Mouse (Mus musculus) lung, adult 2 months (tissue): Measurements from ENCODE around the gene Aimp2.

ENCODE experiments used
- CTCF ChIP-seq: fragments of 200-500 bp; IDR thresholded peaks from 2 replicates; pipeline ENCODE4 v1.5.1; 2011; ENCODE audit warnings: mild to moderate bottlenecking, low read length, control low read depth; ENCODE audit not compliant: insufficient read depth
- POLR2A ChIP-seq: fragments of 200-500 bp; IDR thresholded peaks from 2 replicates; pipeline ENCODE4 v1.6.1; 2011; ENCODE audit warnings: low read depth, mild to moderate bottlenecking, control low read depth, low read length, borderline replicate concordance; ENCODE audit errors: extremely low read depth

GRCm38 (mm10) chr5:143885274-143885673 is 24.4 kb downstream of the Aimp2 start:
- TF ChIP-seq CTCF (no peak), POLR2A (no peak)
